Mouse (Mus musculus) lung, adult 18-20 months (tissue): ENCODE measurements around the gene Dio1.

ENCODE experiments used
- DNase-seq, 2 experiments: peaks; one replicate each; pipeline ENCODE4 v3.0.0; 2022; ENCODE audit warnings: mixed read lengths in 2 of 2

The Dio1 gene

DNA sequence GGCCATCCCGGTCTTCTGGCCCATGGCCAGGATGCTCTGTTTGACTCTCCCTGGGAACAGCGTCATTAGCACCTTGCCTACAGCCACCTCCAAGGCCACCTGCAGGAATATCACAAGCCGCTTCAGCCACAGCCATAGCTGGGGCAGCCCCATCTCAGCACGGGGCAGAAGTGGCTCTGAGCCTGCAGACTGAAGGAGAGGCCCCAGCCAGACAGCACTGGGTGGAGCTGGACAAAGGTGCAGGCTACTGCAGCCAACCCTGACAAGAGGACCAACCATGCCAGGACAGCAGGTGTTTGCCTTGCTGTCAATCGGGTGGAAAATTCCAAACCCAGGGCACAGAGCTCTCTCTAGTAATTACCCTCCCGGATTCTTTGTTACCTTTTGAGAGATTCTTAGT lies at the start of gene Dio1:
Gene Dio1 (minus strand): TSS at position 204 of the 400 bp plus-strand sequence.
- peak; percentile 7 to 24 for DNase-seq

DNA sequence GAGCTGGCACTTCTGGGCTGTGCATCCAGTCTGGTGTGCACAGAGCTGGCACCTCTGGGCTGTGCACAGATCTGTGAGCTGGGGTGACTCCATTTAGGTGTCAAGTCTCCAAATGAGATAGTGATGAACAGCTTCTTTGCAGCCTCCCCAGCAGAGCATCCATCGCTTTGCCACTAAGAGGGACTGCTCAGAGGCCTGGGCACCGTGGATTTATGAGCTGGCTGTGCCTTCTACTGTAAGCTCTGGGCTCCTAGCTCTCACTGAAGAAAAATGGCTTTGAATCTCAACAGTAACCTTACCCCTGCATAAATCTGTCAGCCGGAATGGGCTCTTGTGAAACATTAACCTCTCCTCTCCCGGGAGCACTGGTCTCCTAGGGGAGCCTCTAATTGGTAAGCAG lies 47.6 kb upstream of the Dio1 start:
- DNase-seq = no peak

DNA sequence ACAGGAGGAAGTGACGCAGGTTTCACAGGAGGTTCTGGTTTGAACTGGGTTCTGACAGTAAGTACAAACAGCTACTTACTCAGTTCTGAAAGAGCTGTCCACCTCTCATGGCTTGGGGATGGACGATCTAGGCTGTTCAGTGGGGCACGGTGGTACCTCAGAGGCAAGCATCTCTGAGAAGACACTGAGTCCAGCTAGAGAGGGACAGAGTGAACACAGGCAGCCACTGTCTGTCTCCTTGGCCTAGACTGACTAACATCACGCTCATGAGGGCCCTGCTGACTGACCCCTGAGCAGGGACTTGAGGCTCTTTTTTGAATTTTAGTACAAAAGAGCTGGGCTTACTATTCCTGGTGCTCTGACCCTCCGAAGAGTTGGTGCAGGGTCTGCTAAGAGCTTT lies 47.2 kb upstream of the Dio1 start:
- no peak for DNase-seq

DNA sequence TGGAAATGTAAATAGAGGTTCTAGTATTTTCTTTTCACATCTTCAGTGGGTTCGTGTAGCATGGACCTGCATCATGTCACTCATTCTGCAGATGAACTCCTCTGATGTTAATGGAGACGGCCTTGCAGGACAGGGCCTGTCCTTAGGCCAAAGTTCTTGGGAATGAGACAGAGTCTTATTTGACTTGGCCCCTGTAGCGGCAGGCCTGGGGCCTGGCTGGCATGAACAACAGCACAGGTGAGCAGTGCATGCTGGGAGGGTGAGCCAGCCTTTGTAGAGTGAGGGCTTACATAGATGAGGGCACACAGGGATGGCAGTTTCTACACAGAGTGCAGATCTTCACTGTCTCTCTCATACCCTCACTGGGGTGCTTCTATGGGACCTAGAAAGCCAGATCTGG lies 46.6 kb upstream of the Dio1 start:
- no peak for DNase-seq

DNA sequence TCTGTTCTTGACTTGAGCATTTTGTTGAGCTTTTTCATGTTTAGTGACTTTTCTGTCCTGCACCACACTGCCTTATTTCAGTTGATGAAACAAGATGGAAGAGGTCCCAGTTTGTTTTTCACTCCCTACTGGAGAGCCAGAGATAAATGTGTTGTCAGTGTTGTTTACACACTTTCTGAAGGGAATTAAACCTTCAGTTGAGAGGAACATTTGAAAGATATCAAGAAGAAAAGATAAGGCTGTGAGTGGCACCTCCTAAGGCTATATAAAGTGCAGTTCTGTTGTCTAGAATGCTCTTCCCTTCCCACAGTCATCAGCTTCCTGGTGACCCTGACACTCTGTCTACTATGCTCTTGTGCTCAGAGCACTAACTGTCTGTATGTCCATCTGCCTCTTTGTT lies 44.4 kb upstream of the Dio1 start:
- no peak for DNase-seq

DNA sequence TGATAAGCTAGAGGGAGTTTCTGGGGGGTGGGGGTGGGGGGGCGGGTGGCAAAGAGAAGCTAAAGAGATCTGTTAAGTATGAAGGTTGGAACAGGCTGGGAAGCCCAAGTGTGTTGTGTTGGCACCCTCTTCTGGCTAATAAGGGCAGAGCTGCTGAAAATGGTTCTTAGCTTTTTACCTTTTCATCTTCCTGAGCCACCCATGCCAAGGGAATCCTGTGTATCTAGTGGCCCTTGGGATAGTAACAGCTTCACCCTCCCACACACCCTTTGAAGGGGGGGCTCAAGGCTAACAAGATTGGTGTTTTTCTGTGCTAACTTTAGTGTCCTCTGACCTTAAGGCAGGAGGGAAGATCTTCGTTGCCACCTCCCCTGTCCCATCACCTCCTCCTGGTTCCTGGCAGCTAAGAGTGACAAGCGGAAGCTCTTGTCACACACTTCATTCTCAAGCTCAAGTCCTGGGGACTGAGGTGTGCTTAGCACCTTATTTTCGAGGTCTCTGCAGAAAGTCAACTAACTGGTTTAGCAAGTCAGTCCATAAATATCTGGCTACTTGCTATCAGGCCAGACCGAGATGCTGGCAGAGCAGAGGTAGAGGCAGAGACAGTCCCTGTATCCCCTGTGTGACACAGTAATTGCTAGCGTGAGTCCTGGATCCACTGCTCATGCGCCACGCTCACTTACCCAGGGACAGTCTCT lies 42.5 kb upstream of the Dio1 start:
- peak; percentile 18 to 37 for DNase-seq

DNA sequence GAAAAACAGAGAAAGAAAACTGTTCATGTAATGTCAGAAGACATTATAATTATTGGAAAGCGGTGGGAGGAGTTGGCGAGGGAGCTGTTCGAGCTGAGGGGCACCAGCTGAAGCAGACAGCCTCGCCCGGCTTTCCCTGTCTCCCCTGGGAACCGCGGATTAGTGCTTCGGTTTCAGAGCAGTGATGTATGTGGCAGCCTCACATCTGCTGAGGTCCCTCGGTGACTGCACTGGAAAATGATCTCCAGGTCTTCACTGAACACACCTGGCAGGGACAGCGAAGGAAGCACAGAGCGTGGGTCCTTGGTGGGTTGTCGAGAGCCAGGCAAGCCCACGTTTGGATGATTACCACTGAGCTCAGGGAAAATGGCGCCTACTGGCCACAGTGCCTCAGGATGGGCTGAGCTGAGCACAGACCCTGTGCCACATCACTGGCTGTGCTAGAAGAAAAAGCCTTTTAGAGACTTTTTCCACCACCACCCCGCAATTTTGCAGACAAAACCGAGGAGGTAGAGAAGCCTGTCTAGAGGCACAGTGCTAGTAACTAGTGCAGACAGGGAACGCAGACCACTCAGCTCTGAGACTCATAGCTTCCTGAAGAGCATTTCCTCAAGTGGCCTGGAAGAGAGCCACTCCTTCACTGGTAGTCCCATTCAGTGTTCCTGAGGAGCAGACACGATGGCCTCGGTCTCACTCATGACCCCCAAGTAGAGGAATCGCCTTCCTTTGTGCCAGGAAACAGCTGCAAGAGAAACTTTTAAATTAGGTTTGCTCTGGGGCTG lies 41.8 kb upstream of the Dio1 start:
- peak; percentile 14 to 29 for DNase-seq

DNA sequence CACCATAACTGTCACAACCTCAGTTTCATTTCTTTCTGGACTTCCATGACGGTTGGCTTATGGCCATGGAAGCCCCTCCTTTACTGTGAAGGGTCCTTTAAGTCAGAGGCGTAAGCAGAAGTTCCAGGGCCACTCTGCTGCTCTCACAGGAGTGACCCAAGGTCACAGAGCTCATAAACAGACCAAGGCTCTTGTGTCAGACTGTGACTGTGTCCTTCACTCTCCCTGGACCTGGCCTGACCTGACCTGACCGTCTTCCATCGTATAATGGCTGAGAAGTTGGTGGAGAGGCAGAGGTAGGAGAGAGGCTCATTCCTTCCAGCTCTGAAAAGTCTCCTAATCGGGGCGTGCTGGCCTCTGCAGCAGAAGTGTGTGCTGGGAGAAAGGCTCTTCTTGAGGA lies 40.3 kb upstream of the Dio1 start:
- DNase-seq = no peak

DNA sequence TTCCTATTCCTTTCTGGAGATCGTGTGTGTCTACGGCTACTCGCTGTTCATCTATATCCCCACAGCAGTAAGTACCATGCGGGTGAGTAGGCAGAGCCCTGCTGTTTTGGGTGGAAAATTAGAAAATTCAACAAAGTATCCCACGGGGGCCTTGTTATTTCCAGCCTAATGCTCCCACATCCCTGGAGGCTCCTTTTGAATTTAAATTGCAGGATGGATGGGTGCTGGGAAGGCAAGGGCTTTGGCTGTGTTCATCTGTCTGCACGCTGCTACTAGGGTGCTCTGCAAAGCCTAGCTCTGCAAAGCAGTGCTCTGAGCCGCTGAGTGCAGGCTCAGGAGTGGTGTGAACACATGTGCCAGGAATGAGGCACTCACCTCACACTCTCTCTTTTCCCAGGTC lies 37.6 kb upstream of the Dio1 start:
- no peak for DNase-seq

DNA sequence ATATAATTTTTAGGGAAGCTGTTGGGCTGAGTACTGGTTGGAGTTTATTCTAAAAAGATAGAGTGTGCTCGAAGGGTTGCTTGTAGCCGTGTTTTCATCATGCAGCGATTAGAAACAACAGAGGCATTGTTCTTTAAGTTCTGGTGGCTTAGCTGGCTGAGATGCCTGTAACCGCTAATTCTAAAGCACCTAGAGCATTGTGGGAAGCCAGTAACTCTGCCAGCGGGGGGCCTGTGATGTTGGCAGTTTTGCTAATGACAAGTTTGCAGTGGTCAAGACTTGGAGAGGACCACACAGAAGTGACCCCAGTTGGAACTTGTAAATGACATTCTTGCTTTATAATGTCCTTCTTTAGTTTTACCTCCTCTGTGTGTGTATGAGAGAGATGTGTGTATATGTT lies 34.4 kb upstream of the Dio1 start:
- no peak for DNase-seq

DNA sequence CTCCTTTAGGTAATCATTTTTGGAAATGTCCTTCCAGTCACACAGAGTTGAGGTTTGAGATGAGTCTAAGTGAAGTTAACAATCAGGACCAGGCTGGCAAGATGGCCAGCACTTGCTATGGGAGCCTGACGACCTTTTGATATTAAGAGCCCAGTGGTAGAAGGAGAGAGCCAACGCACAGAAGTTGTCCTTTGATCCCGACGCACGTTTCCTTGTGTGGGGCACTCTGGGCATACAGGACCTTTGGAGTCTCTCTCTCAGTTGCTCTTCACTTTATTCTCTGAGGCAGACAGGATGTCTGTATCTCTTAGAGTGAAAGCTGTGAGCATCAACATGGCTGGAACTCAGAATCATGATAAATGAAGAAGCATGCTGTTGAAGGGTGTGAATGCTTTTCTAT lies 30.5 kb upstream of the Dio1 start:
- no peak for DNase-seq

DNA sequence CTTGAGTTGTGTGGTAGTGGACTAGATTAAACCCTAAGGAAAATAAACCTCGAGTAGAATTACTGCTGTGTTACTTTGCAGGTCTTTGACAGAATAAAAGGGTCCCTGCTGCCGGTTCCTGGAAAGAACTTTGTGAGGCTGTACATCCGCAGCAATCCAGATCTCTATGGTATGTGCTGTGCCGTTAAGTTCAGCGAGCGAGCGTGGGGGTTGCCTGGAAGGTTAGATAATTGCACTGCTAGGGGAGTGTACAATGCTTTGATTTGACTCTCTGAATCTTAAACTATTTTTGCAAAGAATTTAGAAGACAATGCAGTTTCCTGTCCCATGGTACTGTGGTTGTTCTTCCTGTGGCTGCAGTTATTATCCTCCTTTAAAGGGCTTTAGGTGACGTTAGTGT lies 29.4 kb upstream of the Dio1 start:
- DNase-seq = no peak

DNA sequence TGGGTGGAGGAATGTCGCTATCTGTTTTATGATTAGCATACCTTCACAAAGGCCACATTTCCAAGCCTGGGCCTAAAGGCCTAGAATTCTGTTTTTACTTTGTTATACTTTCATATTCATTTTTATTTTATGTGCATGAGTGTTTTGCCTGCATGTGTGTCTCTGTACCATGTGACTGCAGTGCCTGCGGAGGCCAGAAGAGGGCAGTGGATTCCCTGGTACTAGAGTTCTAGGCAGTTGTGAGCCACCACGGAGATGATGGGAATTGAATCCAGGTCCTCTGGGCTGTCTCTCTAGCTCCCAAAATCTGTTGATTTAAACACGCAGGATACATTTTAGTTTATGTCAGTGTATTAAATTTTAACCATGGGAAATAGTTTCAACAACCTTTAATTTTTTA lies 26.5 kb upstream of the Dio1 start:
- DNase-seq = no peak

DNA sequence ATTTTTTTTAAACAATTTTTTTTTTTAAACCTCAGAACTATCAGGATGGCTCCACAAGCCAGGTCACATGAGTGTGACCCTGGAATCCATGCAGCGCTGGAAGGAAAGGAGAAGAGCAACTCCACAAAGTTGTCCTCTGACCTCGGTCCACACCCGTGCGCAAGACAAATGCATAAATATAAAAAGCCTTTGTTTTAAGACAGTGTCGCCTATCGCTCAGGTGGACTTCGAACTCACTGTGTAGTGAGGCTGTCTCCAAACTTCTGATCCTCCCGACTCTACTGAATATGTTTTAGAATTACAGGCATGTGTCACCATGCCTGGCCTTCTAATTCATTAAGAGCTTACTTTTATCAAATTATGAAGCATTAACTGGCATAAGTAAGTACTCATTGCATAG lies 21.6 kb upstream of the Dio1 start:
- no peak for DNase-seq

DNA sequence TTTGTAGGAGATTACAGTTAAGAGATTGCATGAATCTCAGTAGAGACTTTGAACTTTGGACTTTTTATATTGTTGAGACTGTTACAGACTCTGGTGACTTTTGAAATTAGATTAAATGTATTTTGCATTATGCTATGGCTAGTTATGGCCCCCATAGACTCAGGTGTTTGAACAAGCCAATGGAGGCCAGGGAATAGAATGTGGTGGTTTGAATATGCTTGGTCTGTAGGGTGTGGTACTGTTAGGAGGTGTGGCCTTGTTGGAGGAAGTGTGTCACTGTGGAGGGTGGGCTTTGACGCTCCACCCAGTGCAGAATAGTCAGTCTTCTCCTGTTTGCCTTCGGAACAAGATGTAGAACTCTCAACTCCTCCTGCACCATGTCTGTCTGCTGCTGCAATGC lies 16.1 kb upstream of the Dio1 start:
- no peak for DNase-seq

DNA sequence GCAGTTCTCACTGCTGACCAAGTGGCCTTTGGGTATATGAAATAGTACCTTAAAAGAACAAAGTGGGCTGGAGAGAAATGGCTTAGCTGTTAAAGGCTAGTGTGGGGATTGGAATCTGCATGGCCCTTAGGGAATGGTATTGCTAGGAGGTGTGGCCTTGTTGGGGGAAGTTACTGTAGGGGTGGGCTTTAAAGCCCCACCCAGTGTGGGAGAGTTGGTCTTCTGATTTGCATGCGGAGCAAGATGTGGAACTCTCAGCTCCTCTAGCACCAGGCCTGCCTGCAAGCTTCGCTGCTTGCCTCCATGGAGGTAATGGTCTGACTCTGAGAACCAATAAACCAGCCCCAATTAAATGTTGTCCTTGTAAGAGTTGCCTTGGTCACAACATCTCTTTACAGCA lies 14.1 kb upstream of the Dio1 start:
- no peak for DNase-seq

DNA sequence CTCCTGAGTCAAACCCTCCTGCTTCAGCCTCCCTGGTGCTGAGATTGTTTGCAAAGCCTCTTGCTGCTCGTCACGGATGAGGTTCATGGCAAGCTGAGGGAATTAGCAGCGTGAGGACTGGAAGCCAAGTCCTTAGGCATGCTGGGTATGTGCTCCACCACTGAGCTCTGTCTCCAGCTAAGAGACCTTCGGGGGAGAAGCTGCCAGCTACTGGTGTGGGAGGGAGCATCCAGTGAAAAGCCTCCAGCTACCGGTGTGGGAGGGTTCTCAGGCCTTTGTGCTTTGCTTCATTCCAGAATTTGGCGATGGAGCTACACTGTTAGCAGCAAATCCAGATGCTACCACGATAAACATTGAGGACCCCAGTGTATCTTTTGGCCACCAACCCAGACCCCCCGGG lies 11.7 kb upstream of the Dio1 start:
- DNase-seq = no peak

DNA sequence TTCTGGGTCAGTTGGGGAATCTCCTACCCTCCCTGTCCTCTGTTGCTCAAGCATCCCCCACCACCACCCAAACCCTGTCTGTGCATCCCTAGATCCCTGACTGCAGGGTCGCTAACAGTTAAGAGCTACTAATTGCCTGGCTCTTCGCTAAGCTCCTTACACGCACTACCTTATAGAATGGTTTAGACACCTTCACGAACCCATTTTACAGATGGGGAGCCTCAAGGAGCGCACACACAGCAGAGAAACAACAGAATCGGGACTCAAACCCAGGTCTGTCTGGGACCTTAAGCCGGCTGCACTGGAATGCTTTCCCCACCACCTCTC lies 7.5 kb upstream of the Dio1 start:
- no peak for DNase-seq

DNA sequence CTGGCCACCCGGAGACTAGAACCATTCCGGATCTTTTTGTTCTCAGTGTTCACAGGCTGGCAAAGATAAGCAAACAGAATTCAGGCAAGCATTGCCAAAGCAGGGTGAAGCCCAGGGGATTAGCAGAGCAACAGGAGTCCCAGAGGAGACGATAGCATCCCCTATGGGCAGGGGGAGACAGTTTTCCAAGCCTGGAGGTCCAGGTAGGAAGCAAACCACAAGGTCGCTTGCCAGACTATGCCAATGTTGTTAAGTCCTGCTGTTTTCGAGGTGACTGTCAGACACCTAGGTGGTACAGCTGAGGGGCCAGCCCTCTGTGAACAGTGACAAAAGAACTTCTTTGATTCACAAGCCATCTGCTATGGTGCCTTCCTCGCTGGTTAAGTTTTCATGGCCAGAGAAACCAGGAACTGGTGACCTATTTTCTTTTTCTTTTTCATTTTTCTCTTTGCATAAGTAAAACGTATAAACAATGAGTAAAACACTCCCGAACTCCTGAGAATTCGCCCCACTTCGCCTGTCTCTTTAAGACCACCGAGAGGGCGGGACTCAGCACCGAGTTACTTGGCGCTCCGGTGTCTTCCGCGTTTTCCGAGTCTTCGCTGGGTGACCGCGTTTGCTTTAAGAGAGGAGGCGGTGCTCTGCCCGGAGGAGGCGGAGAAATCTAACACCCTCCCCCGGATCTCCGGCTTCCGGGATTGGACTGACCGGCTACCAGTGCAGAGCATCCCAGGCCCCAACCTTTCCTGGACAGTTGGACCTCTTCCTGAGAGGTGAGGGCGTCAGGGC lies 6.9 kb upstream of the Dio1 start, which contains the start of gene Yipf1:
Gene Yipf1 (plus strand): TSS at position 674 of the 789 bp plus-strand sequence.
- peak; percentile 94 to 95 for DNase-seq

DNA sequence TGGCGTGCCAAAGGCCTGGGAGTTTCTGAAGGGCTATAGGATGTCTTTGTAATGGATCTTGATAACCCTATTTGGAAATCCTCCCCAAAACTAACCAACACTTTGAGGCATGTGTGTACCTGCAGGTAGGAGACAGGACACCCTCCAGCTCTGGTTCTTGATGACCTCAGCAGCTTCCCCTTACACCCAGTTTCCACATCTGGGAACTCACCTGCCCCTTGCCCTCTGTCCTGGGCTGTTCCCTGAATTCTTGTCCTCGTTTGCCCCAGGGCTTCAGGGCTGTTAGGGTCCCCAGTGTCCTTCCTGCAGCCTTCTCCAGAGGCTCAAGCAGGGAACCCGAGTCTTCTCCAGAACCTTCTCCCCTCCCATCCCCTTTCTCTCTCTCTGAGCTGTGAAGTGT lies 3.4 kb downstream of the Dio1 start:
- no peak for DNase-seq

DNA sequence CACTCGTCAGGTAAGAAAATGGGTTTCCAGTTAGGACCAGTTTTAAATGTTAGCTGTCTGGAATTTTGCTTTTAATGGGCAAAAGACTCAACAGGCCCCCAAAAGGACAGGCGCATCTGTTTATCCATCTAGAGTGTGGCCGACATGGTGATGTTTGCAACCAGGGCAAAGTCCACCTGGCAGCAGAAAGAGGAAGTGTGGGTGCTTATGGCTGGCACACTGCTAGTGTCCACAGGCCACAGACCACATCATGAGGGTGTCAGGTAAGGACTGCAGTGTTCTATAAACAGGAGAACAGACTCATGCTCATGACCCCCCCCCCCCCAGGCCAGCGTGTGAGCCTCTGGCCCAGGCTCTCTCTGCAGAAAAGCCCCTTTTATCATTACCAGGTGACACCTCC lies 4.1 kb downstream of the Dio1 start:
- DNase-seq = no peak

DNA sequence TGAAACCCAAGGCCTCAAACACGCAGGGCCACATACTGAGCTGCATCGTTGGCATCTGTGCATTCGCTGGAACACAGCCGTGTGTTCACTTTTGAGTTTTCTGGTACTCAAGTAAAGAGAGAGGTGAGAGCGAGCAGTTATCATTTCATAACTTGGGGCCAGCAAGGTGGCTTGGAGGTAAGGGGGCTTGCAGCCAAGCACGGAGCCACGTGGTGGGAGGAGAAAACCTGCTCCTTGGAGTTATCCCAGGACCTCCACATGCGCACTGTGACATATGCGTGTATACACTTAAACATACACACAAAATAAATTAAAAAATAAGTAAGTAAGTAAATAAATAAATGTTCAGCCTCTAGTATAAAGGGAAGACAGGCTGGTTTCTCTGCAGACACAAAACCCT lies 4.7 kb downstream of the Dio1 start:
- peak; percentile 7 to 25 for DNase-seq

DNA sequence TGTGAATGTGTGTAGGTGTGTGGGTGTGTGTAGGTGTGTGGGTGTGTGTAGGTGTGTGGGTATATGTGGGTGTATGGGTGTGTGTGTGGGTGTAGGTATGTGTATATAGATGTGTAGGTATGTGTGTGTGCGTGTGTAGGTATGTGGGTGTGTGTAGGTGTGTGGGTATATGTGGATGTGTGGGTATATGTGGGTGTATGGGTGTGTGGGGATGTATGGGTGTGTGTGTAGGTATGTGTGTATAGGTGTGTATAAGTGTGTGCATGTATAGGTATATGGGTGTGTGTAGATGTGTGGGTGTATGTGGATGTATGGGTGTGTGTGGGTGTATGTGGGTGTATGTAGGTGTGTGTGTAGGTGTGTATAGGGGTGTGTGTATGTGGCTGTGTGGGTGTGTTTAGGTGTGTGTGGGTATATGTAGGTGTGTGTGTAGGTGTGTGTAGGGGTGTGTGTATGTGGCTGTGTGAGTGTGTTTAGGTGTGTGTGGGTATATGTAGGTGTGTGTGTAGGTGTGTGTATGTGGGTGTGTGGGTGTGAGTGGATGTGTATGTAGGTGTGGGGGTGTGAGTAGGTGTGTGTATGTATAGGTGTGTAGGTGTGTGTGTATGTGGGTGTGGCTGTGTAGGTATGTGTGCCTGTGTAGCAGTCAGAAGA lies 5.9 kb downstream of the Dio1 start:
- DNase-seq = no peak
